Mouse (Mus musculus) intestine, embryonic 16.5 days (tissue): ENCODE measurements around the gene Ets1. TPM values are rescaled to one million over a fixed set of nuclear protein-coding genes. Genes with fewer than 3 reads are reported as not detected.

ENCODE experiments used
- ATAC-seq: fragments of 200-750 bp; cut with Nextera tagmentation; 2 replicates; pipeline ENCODE4 v1.8.0; 2017; ENCODE audit warnings: moderate TSS enrichment, moderate library complexity
- H3K27ac ChIP-seq: fragments of 300-500 bp; sonication (generic); 2 replicates; pipeline ENCODE4 v1.5.1; 2014; ENCODE audit warnings: mild to moderate bottlenecking, low read length
- H3K27me3 ChIP-seq: fragments of 300-500 bp; sonication (generic); replicated peaks from 2 replicates; pipeline ENCODE4 v1.6.1; 2014; ENCODE audit warnings: low read length, control low read depth, mixed read lengths; ENCODE audit not compliant: control insufficient read depth, insufficient read depth
- H3K36me3 ChIP-seq: fragments of 300-500 bp; sonication (generic); 2 replicates; pipeline ENCODE4 v1.6.1; 2014; ENCODE audit warnings: low read length, control low read depth; ENCODE audit not compliant: control insufficient read depth, insufficient read depth
- H3K4me1 ChIP-seq: fragments of 300-500 bp; sonication (generic); 2 replicates; pipeline ENCODE4 v1.6.1; 2014; ENCODE audit warnings: low read length, control low read depth, mixed read lengths; ENCODE audit not compliant: control insufficient read depth, insufficient read depth
- H3K4me2 ChIP-seq: fragments of 300-500 bp; sonication (generic); 2 replicates; pipeline ENCODE4 v1.6.1; 2014; ENCODE audit warnings: low read depth, low read length, control low read depth
- H3K4me3 ChIP-seq: fragments of 300-500 bp; sonication (generic); 2 replicates; pipeline ENCODE4 v1.5.1; 2014; ENCODE audit warnings: mild to moderate bottlenecking, low read length
- H3K9ac ChIP-seq: fragments of 300-500 bp; sonication (generic); 2 replicates; pipeline ENCODE4 v1.6.1; 2014; ENCODE audit warnings: low read depth, low read length
- H3K9me3 ChIP-seq: fragments of 300-500 bp; sonication (generic); 2 replicates; pipeline ENCODE4 v1.6.1; 2016; ENCODE audit warnings: low read length, control low read depth; ENCODE audit not compliant: control insufficient read depth
- WGBS: fragments of 180-500 bp; shearing (Covaris S2); extraction: QIAGEN DNeasy Blood & Tissue Kit; methylation state at CpG from one replicate; pipeline ENCODE4 v1.1.7; 2014; 5-methylcytosine and 5-hydroxymethylcytosine counted together
- polyA plus RNA-seq: library from polyadenylated mRNA; unstranded; fragments of >200 nt; fragmentation: Nextera tagmentation; extraction: Ambion mirVana; gene quantifications from 2 replicates; pipeline ENCODE4 v1.2.1, GENCODE M21; 2015

Ets1 gene
- polyA plus RNA-seq, 1 experiment from 2014 or later: 33.0 TPM

DNA sequence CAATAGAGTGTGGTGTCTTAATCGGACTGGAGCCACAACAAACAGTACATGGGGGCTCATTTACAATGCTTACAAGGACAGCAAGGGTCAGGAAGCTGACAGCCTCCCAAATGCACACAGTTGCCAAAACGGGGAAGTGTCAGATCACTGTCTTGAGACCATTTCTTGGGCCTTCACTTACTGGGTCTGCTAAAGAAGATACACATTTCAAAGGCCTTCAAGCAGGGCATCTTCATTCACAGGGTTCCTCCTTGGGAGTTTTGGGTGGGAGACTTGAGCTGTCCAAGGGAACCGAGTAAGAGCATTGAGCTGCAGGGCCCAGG, 83.9 kb downstream of the Ets1 start:
- Histone ChIP-seq H3K9ac (no peak overlapping the region), H3K36me3 (no peaks in the 10 kb centered on the region), H3K4me2 (no peak overlapping the region), H3K27ac (no peak overlapping the region), H3K4me3 (no peak overlapping the region), H3K4me1 (peaks cover 42% of the 10 kb centered on the region), H3K9me3 (no peaks in the 10 kb centered on the region), H3K27me3 (no peaks in the 10 kb centered on the region)
- WGBS: 48% methylated on average over 3 of the region's 3 CpGs
- no peak for ATAC-seq

DNA sequence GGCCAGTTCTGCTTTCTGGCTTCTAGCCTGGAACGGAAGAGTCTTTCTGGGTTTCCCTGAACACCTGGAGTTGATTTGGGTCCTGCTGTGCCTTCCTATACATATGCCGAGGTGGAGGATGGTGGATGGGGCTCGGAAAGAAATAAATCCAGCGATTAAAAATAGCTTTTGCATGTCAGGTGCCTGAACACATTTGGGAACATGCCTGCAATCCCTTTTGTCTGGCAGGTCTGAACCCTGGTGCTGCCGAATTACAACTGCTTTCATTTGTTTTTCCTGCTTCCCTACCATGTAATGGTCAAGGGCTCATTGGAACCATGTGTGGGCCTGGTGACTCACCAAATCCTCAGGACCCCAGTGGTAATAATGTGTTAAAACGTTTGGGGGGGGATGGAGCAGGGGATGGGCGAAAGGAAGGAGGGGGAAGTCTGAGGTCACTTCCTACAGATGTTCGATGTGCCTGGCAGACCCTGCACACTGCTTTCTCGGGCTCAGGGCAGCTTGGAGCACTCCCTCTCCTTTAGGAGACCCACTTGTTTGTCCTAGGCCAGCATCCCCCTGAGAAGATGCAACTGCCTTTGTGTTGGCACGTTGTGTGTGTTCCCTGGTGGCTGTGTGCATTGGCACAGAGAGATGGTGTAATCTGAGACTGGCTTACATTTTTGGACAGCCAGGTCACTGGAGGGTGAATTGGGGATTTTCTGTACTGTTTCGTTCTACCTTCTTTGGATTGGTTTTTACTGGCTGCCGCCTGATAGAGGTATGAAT, 84.4 kb downstream of the Ets1 start:
- no peak overlapping the region for H3K9ac ChIP-seq
- H3K4me2 ChIP-seq: no peak overlapping the region
- no peak overlapping the region for H3K27ac ChIP-seq
- no peaks in the 10 kb centered on the region for H3K27me3 ChIP-seq
- H3K9me3 ChIP-seq: no peaks in the 10 kb centered on the region
- peaks cover 42% of the 10 kb centered on the region for H3K4me1 ChIP-seq
- H3K36me3 ChIP-seq: no peaks in the 10 kb centered on the region
- H3K4me3 ChIP-seq: no peak overlapping the region
- ATAC-seq: no peak
- 43% methylated on average over 12 of the region's 12 CpGs for WGBS

- WGBS: 49% methylated on average over 2 of the region's 2 CpGs
- H3K27ac ChIP-seq: no peak overlapping the region
- no peak overlapping the region for H3K9ac ChIP-seq
Measured at GRCm38 (mm10) chr9:32721081-32721480, 85.1 kb downstream of the Ets1 start.

DNA sequence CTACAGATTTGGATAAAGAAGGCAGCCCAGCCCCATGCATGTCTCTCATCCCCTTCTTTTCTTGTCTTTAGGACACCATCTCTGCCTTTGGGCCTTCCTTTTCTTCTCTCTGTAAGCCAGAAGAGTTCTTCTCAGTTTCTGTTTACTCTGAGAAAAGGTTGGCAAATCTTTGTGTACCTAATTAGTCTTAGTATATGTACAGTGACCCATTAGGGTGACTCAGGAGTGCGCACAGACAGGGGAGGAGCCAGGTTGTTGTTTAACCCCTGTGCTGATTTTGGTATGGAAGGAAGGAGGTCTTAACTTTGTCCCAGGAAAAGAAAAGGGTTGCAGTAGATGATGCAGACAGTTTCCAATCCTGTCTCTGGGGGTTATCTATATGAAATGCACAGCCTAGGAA, 86.2 kb downstream of the Ets1 start:
- no peak overlapping the region for H3K9ac ChIP-seq
- no peak overlapping the region for H3K4me2 ChIP-seq
- no peaks in the 10 kb centered on the region for H3K36me3 ChIP-seq
- WGBS: 61% methylated on average over 1 of the region's 1 CpGs
- peaks cover 27% of the 10 kb centered on the region for H3K4me1 ChIP-seq
- no peak overlapping the region for H3K4me3 ChIP-seq
- H3K9me3 ChIP-seq: no peaks in the 10 kb centered on the region
- no peak for ATAC-seq
- no peak overlapping the region for H3K27ac ChIP-seq
- H3K27me3 ChIP-seq: no peaks in the 10 kb centered on the region

More at GRCm38 (mm10) chr9:32721081-32721480, 85.1 kb downstream of the Ets1 start:
- no peak for ATAC-seq
- no peaks in the 10 kb centered on the region for H3K9me3 ChIP-seq
- peaks cover 36% of the 10 kb centered on the region for H3K4me1 ChIP-seq
- no peak overlapping the region for H3K4me3 ChIP-seq
- H3K36me3 ChIP-seq: no peaks in the 10 kb centered on the region
- no peaks in the 10 kb centered on the region for H3K27me3 ChIP-seq
- no peak overlapping the region for H3K4me2 ChIP-seq

DNA sequence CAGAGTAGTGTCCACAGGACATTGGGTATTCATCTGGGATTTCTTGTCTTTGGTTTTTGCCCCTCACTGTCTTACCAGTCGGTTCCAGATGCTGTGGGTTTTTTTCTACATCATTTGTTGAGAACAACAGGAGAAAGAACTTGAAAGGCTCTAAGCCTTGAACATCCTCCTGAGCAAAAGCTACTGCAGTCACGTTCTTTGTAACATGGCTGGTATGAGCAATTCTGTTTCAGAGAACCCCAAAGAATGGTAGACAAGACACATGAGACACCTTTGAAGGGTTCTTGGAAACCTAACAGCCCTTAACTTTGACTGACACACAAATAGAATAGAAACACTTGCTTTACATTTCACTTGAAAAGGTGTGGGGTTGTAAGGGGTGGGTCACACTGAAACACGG, 86.9 kb downstream of the Ets1 start:
- H3K4me2 ChIP-seq: no peak overlapping the region
- no peak overlapping the region for H3K9ac ChIP-seq
- peaks cover 23% of the 10 kb centered on the region for H3K4me1 ChIP-seq
- WGBS: 81% methylated on average over 3 of the region's 3 CpGs
- no peaks in the 10 kb centered on the region for H3K9me3 ChIP-seq
- H3K27ac ChIP-seq: no peak overlapping the region
- ATAC-seq: no peak
- H3K27me3 ChIP-seq: no peaks in the 10 kb centered on the region
- H3K36me3 ChIP-seq: no peaks in the 10 kb centered on the region
- H3K4me3 ChIP-seq: no peak overlapping the region

DNA sequence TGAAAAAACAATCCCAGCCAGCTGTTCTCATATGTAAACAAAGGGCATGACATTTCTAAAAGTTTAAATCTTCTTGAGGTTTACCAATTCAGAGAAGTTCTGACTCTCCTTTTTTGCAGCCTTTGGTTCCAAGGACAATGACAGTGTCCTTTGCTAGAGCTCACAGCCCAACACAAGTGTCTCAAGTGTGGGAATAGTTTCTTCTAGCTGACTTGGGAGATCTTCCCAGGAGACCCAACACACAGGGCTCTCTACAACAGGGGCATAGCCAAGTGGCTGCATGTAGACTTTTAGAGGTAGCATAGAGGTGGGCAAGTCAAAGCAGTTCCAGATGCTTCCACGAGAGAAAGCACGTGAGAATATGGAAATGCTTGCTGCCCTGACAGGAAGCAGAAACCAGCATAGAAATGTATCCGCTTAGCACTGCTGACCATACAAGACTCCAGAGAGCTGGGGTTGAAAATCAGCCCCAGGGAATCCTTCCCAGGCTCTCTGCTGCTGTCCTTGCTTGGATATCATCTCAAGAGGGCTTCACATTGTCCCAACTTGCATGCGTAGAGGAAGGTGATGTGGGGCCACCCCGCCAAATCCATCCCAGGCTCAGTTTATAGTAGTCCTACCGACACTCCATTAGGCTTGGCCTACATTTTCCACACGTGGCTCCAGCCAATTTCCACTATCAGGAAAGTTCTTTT, 88.3 kb downstream of the Ets1 start:
- no peak overlapping the region for H3K4me3 ChIP-seq
- H3K36me3 ChIP-seq: no peaks in the 10 kb centered on the region
- no peak overlapping the region for H3K4me2 ChIP-seq
- H3K9ac ChIP-seq: no peak overlapping the region
- no peaks in the 10 kb centered on the region for H3K9me3 ChIP-seq
- no peak for ATAC-seq
- no peaks in the 10 kb centered on the region for H3K27me3 ChIP-seq
- no peak overlapping the region for H3K27ac ChIP-seq
- peaks cover 19% of the 10 kb centered on the region for H3K4me1 ChIP-seq
- 80% methylated on average over 7 of the region's 7 CpGs for WGBS

GRCm38 (mm10) chr9:32725902-32726301, 89.9 kb downstream of the Ets1 start:
- no peak overlapping the region for H3K9ac ChIP-seq
- 79% methylated on average over 4 of the region's 4 CpGs for WGBS
- no peak for ATAC-seq

DNA sequence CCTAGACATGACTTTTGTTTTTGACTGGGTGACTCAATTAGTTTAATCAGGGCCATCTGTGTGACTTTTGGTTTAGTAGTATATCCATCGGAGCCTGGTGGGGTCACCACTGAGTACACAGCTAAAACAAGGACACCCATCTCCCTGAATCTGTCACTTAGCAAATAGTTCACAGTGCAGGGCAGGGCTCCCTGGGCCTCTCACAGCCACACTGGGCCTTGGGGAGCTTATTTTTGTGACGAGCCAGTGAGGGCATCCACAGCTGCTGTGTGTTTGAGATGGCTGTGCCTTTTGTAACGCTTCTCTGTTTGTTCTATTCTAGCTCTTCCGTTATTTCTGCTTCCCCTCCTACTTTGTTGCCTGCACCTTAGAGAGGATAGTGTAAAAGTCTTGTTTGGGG, 90.6 kb downstream of the Ets1 start:
- Histone ChIP-seq H3K4me3 (no peak overlapping the region), H3K27ac (no peak overlapping the region), H3K4me1 (no peaks in the 10 kb centered on the region), H3K27me3 (no peaks in the 10 kb centered on the region), H3K36me3 (no peaks in the 10 kb centered on the region), H3K9ac (no peak overlapping the region), H3K9me3 (no peaks in the 10 kb centered on the region), H3K4me2 (no peak overlapping the region)
- no peak for ATAC-seq
- WGBS: 74% methylated on average over 4 of the region's 4 CpGs

More at GRCm38 (mm10) chr9:32725902-32726301, 89.9 kb downstream of the Ets1 start:
- no peak overlapping the region for H3K4me3 ChIP-seq
- no peaks in the 10 kb centered on the region for H3K27me3 ChIP-seq
- no peak overlapping the region for H3K4me2 ChIP-seq
- no peak overlapping the region for H3K27ac ChIP-seq
- H3K4me1 ChIP-seq: peaks cover 5% of the 10 kb centered on the region
- H3K36me3 ChIP-seq: no peaks in the 10 kb centered on the region
- H3K9me3 ChIP-seq: no peaks in the 10 kb centered on the region

GRCm38 (mm10) chr9:32727058-32727457, 91.0 kb downstream of the Ets1 start:
- Histone ChIP-seq H3K9me3 (no peaks in the 10 kb centered on the region), H3K4me2 (no peak overlapping the region), H3K4me1 (no peaks in the 10 kb centered on the region), H3K27me3 (no peaks in the 10 kb centered on the region), H3K4me3 (no peak overlapping the region), H3K36me3 (no peaks in the 10 kb centered on the region), H3K27ac (no peak overlapping the region), H3K9ac (no peak overlapping the region)
- no peak for ATAC-seq
- 91% methylated on average over 2 of the region's 2 CpGs for WGBS
